9 mouse cellular contexts compared by ENCODE assay signal in genomic region chr9:41579107-41580014, GRCm38 (mm10).
DNase-seq lines count a peak whose midpoint lies in the region; ATAC-seq and TF ChIP-seq lines count a peak whose summit lies in the region.
"Had no signal": no experiment of that assay in that cellular context is flagged by ENCODE, and none has a peak within 500 bp of the region (broad histone marks: within the 10 kb centered on the region; RNA-seq: fewer than 3 reads in every experiment).

No protein-coding gene starts in this region.

- WGBS in hindbrain, postnatal 0 days = 8% methylated on average over 12 of the region's 13 CpGs

- H3K9ac ChIP-seq in hindbrain, postnatal 0 days (replicated peaks; ENCODE audit: low read length) = peak overlapping the region; percentile 95

- DNase-seq in Patski (ENCODE audit: low read depth, low spot score) = no peak
- peak; percentile 86 for DNase-seq in embryo, embryonic 10 days (ENCODE audit: low spot score)
- peak; percentile 26 for DNase-seq in gastrocnemius, postnatal 10 days
- DNase-seq in hindbrain, postnatal 0 days (ENCODE audit: low spot score) = peak; percentile 92
- peak; percentile 72 for DNase-seq in left cerebral cortex, adult 11 months (ENCODE audit: low spot score)
- peak; percentile 57 for DNase-seq in lung, postnatal 36 days
- DNase-seq in right cerebral cortex, postnatal 4 days = peak; percentile 53
- no peak for DNase-seq in spleen, postnatal 4 days (ENCODE audit: low spot score in 2 of 2)

- H3K9me3 ChIP-seq in hindbrain, postnatal 0 days (ENCODE audit: low read length) = no peaks in the 10 kb centered on the region
- H3K9me3 ChIP-seq: megakaryocyte, embryonic 14.5 days had no signal

- H3K4me3 ChIP-seq in hindbrain, postnatal 0 days (ENCODE audit: low read length) = peak overlapping the region; percentile 80
- H3K4me3 ChIP-seq: megakaryocyte, embryonic 14.5 days had no signal

- peak; percentile 77 for ATAC-seq in Patski
- ATAC-seq in hindbrain, postnatal 0 days = peak; percentile 77

- in situ Hi-C loops in Patski (cut with MboI; ENCODE audit: low pct_unique_long_range_greater_than_20kb) = loop anchor here (5.0 to 10.0 kb wide), 4 partner anchors 102 to 373 kb away; no protein-coding TSS in a partner anchor

- CTCF ChIA-PET in Patski (lab: Charles Lee) = interaction anchor here (0.6 to 3.8 kb wide), 6 partner anchors 97 to 374 kb away, joined by 3 to 32 read pairs (median 4); no protein-coding TSS in a partner anchor

- POLR2A ChIA-PET in Patski (lab: Charles Lee) = interaction anchor here (0.8 to 3.9 kb wide), 8 partner anchors 10 to 373 kb away, joined by 3 to 23 read pairs (median 6); no protein-coding TSS in a partner anchor

- no peaks in the 10 kb centered on the region for H3K27me3 ChIP-seq in Patski
- no peaks in the 10 kb centered on the region for H3K27me3 ChIP-seq in hindbrain, postnatal 0 days (ENCODE audit: insufficient read depth, low read length)

- TF ChIP-seq CTCF in Patski (IDR thresholded peaks at IDR 0.05) = peak; percentile 80
- TF ChIP-seq CTCF in hindbrain, postnatal 0 days (IDR thresholded peaks at IDR 0.05; ENCODE audit: low read depth) = peak; percentile 75

- peak overlapping the region; percentile 96 for H3K27ac ChIP-seq in hindbrain, postnatal 0 days

- H3K4me2 ChIP-seq in hindbrain, postnatal 0 days (ENCODE audit: low read depth, low read length) = peak overlapping the region; percentile 56

- peaks cover 4% of the 10 kb centered on the region; the same call in 1 of the 2 replicates for H3K4me1 ChIP-seq in hindbrain, postnatal 0 days (ENCODE audit: insufficient read depth, low read length)
- H3K4me1 ChIP-seq: megakaryocyte, embryonic 14.5 days had no signal

- no peaks in the 10 kb centered on the region for H3K36me3 ChIP-seq in hindbrain, postnatal 0 days (ENCODE audit: insufficient read depth, low read length)

Comparison
In these comparisons a context has a peak if more than half of its experiments do, and no peak if none do; other contexts are left out.
1. DNase-seq: peak in embryo, embryonic 10 days (single experiment), gastrocnemius, postnatal 10 days (single experiment), hindbrain, postnatal 0 days (single experiment), left cerebral cortex, adult 11 months (single experiment), lung, postnatal 36 days (single experiment) and right cerebral cortex, postnatal 4 days (single experiment); none in Patski (single experiment) and spleen, postnatal 4 days (0 of 2).